Mouse (Mus musculus) natural killer cell, adult 2 months (primary cell): ENCODE data around the gene Mettl1.

Experiments
- DNase-seq, 2 experiments: peaks; one replicate each; pipeline ENCODE4 v3.0.0; 2022; ENCODE audit warnings: low spot score in 2 of 2

The Mettl1 gene

DNA sequence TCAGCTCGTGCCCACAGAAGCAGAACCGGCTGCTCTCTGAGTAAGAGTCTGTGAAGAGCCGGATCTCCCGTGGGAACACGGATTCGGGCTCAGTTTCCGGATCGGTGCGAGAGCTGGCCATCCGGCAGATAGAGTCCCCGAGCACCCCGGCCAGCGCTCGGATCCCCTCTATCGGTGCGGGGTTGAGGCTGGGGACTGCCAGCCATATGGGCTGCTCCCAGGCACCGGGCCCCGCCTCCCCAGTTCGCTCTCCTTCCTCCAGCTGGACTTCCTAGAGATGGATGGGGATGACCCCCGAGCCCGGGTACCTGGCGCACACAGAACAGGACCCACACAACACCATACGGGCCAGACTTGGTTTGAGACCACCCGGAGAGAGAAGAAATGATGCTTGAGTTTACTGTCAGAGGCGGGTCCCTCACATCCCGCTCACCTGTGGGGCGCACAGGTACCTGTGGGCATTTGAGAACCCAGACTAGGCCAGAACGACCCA, at the start of gene Mettl1, which contains the start of gene Eef1akmt3:
Gene Mettl1, plus strand, starts transcription at position 141 of the 493 bp plus-strand sequence.
Gene Eef1akmt3, minus strand, starts transcription at position 240 of the 493 bp plus-strand sequence.
- DNase-seq = no peak

GRCm38 (mm10) chr10:126991676-126992075, 49.5 kb upstream of the Mettl1 start:
- DNase-seq = no peak

GRCm38 (mm10) chr10:126993621-126994020, 47.6 kb upstream of the Mettl1 start:
- peak in 1 of 2 experiments; percentile 24 for DNase-seq

- no peak for DNase-seq
Measured at GRCm38 (mm10) chr10:126997340-126998113, 43.7 kb upstream of the Mettl1 start.

DNA sequence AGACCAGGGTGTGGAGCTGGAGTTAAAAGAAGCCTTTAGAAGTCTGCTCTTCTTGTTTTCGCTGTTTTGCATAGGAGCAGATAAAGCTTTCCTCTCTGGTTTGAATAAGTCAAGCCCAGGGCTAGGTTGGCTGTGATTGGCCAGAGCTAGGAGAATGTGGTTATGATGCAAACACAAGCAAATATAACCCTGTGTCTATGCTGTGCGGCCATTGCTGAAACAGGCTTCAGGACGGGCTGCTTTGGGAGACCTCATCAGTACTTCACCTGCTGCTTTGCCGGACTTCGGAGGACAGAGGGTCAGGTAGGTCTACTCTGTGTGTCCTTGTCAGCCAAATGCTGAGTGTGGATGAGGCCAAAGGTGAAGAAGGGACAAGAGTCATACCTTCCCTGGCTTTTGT, 40.7 kb upstream of the Mettl1 start, which contains the start of gene Avil:
Gene Avil, plus strand, starts transcription at position 181 of the 400 bp plus-strand sequence.
- DNase-seq = no peak

GRCm38 (mm10) chr10:127001297-127001696, 39.9 kb upstream of the Mettl1 start:
- no peak for DNase-seq

GRCm38 (mm10) chr10:127002056-127002455, 39.2 kb upstream of the Mettl1 start:
- no peak for DNase-seq

GRCm38 (mm10) chr10:127002765-127003164, 38.4 kb upstream of the Mettl1 start:
- DNase-seq = peak; percentile 15 to 54

GRCm38 (mm10) chr10:127003334-127003733, 37.9 kb upstream of the Mettl1 start:
- no peak for DNase-seq

DNA sequence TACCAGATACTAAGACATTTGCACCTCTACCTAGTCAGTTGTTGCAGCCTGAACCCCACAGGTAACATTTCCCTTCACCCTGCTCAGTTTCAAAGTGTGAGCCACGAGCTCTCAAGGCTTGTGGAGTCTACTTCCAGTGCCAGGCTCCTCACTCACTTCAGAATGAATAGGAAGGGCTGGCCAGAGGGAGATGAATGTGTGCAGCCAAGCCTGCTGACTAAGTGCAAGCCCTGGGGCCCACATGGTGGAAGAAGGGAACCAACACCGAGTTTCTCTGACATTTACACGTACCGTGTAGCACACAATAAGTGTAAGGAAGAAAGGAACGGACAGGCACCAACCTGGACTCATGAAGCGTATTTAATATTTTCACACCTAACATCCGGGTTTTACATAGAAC, 37.4 kb upstream of the Mettl1 start:
- DNase-seq = no peak

DNA sequence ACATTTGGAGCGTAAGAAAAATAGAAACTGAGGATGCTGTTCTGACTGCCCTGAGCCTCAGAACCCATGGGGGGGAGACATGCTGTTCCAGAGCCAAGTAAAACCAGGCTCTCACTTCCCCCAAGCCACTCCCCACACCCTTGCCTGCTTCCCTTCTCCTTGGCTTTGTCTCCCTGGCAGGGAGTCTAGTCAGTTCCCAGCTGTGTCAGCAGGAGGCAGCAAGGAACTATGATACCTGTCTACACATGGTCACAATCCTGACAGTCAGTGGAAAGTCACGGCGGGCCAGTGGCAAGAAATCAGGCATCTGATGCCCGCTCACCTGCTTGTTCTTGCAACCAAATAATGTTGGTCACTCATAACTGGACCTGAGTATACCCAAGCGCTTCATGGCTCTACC, 24.7 kb upstream of the Mettl1 start:
- DNase-seq = no peak

- no peak for DNase-seq
Measured at GRCm38 (mm10) chr10:127017071-127017470, 24.1 kb upstream of the Mettl1 start.

DNA sequence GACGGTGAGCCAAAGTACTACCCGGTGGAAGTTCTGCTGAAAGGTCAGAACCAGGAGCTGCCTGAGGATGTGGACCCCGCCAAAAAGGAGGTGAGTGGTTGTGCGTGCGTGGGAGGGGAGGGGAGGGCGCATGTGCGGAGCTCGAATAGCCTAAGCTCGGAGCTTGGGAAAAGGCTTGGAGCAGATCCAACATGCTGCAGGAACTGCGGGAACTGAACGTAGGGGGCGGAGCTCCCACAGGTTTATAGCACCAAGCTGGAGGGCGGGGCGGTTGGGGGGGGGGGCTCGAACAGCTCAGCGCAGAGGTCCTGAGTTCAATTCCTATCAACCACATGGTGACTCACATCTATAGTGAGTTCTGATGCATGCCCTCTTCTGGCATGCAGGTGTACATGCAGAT, 22.8 kb upstream of the Mettl1 start:
- no peak for DNase-seq

- DNase-seq = peak; percentile 84 to 87
Measured at GRCm38 (mm10) chr10:127030336-127031296, 10.6 kb upstream of the Mettl1 start, which contains the start of gene Tsfm. Tsfm (minus strand) TSS chr10:127030840.

GRCm38 (mm10) chr10:127033301-127033741, 7.9 kb upstream of the Mettl1 start:
- DNase-seq = no peak

DNA sequence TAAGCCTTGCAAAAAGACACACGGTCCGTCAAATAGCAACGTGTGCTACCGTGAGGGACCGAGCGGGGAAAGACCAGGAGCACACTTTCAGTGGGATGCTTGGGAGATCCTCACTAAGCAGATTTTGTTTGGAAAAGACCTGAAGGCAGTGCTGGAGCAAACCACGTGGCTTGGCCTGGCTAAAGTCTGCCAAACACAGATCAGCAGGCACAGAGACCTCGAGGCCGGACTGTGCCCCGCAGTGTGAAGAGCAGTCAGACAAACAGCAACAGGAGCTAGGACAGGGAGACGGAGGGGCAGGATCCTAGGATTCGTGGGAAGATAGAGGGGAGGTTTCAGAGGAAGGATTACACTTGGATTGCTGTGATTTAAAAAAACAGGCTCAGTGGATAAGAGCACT, 4.9 kb upstream of the Mettl1 start:
- DNase-seq = no peak

DNA sequence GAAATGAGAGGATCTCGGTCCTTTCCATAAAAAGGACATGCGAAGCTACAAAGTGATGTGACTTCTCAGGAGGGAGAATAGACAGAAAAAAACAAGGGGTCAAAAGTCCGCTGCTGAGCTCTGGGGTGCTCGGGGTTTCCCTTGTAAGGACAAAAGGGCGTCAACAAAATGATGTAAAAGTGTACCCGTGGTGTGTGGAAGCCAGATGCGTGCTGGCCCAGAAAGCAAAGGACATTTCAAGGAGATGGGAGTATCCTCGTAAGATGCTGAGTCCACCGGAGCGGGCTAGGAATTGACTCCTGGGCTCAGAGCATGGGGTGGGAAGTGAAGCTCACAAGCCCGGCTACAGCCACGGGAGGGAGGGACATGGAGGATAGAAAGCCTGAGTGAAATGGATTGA, 3.6 kb upstream of the Mettl1 start:
- no peak for DNase-seq

DNA sequence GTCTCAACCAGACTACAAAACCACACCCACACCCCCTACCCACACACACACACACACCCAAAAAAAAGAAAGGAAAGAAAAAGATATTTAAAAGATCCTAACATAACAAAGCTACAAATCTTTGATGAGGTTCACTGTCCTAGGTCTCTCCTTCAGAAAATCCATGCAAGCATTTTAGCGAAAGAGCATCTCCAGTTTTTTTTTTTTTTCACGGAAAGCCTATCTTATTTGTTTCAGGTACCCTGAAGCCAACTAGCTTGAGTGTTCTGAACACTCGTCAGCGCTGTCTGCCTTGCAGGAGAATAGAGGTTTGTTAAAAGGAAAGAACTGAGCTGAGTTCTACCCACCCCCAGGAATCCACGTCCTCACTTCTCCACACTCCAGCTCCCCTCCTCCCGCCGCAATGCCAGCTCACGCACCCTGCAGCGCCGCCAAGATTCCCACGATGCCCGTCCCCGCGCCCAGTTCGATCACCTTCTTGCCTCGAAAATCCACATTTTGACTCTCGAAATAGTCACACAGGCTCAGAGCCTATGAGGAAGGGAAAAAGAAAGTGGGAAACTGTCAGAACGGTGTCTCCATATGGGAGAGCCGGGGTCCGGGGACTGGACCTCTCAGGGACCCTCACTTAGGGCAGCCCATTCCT, 522 bp upstream of the Mettl1 start:
- DNase-seq = no peak

DNA sequence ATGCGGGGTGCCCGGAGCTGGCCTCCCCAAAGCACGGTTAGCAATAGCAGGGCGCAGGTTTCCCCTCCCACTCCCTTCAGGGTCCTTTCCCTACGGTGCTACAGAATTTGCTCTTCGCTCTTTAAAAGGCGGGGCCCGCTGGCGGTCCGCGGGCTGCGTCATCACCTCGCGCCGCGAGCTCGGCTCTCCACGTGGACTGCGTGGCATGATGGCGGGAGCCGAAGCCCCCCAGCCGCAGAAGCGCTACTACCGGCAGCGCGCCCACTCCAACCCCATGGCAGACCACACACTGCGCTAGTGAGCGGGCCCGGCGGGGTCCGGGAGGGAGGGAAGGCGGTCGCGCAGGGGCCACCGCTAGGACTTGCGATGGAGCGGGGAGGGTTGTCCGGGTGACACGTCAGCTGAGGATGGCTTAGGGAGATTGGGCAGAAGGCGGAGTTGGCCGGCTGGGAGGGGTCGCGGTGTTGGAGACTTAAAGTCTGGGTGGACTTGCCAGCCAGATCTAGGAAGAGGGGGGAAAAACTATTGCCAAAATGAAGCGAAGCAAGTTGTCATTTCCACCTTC, 642 bp downstream of the Mettl1 start:
- peak; percentile 68 to 82 for DNase-seq

DNA sequence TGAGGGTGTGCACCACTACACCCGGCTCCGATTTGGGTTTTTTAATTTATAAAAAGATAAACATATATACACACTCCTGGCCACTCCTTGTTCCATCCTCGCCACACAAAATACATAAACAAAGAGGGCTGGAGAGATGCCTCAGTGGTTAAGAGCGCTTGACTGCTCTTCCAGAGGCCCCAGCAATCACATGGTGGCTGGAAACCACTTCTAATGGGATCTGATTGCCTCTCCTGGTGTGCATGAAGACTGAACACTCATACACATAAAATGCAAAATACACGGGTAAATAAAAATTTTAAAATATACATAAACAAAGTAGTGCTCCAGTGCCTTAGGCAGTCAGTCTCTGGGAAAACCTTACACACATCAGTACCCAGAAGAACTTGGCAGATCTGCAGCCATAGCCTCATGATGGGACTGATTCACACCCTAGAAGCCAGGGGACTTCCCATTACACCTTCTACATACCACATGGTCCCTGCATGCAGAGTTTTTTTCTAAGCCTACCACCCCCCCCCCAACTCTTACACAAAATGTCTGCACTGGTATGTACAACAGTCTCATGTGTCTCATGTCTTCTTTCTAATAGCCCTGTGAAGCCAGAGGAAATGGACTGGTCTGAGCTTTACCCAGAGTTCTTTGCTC, 1.4 kb downstream of the Mettl1 start:
- DNase-seq = no peak

- DNase-seq = no peak
Measured at GRCm38 (mm10) chr10:127043187-127043586, 2.0 kb downstream of the Mettl1 start.
